Mouse (Mus musculus) fat pad, adult 2 months (tissue): Measurements from ENCODE around the gene Ints14.
"Not testable (repeated sequence)": the region's sequence is repeated elsewhere in the genome, so short reads cannot be mapped to it uniquely, and the experiment has no call there.

ENCODE experiments used
- DNase-seq: peaks from one replicate; pipeline ENCODE4 v3.0.0-alpha.2; 2011; ENCODE audit warnings: low read depth, low spot score; ENCODE audit errors: extremely low read depth

The Ints14 gene

GRCm38 (mm10) chr9:65017896-65018295 lies 57.2 kb downstream of the Ints14 start:
- no peak for DNase-seq

GRCm38 (mm10) chr9:65018588-65019121 lies 58.0 kb downstream of the Ints14 start:
- DNase-seq: no peak

- no peak for DNase-seq
Observed at GRCm38 (mm10) chr9:65019146-65019545, 58.4 kb downstream of the Ints14 start.

GRCm38 (mm10) chr9:65020128-65020527 lies 59.4 kb downstream of the Ints14 start:
- DNase-seq: no peak

GRCm38 (mm10) chr9:65020991-65021886 lies 60.5 kb downstream of the Ints14 start, which contains the start of gene Hacd3:
Gene Hacd3, minus strand, starts transcription at chr9:65021693.
- no peak for DNase-seq

- DNase-seq: no peak
Observed at GRCm38 (mm10) chr9:65021887-65022579, 61.3 kb downstream of the Ints14 start.

- no peak for DNase-seq
Observed at GRCm38 (mm10) chr9:65022580-65023135, 62.0 kb downstream of the Ints14 start.

GRCm38 (mm10) chr9:65023447-65023846 lies 62.7 kb downstream of the Ints14 start:
- no peak for DNase-seq

- no peak for DNase-seq
Observed at GRCm38 (mm10) chr9:65027241-65027640, 66.5 kb downstream of the Ints14 start.

- DNase-seq: peak; percentile 80
Observed at GRCm38 (mm10) chr9:65028313-65028712, 67.6 kb downstream of the Ints14 start.

GRCm38 (mm10) chr9:65031355-65031754 lies 70.7 kb downstream of the Ints14 start:
- not testable (repeated sequence) for DNase-seq

- no peak for DNase-seq
Observed at GRCm38 (mm10) chr9:65031894-65032268, 71.2 kb downstream of the Ints14 start.

- no peak for DNase-seq
Observed at GRCm38 (mm10) chr9:65032269-65033108, 71.8 kb downstream of the Ints14 start, which contains the start of gene Dpp8. Gene Dpp8, plus strand, starts transcription at chr9:65032414.

- DNase-seq: no peak
Observed at GRCm38 (mm10) chr9:65036456-65036855, 75.8 kb downstream of the Ints14 start.
